Mouse (Mus musculus): Measurements from ENCODE around the gene Creb5. TPM values are rescaled to one million over a fixed set of nuclear protein-coding genes. Genes with fewer than 3 reads are reported as not detected.

The Creb5 gene
- polyA plus RNA-seq, 1 experiment from 2014 or later, result 2.8 TPM

- no peak overlapping the region for H3K9ac ChIP-seq (ENCODE audit: low read depth, low read length)
- no peaks in the 10 kb centered on the region for H3K4me1 ChIP-seq (replicated peaks; ENCODE audit: control insufficient read depth, insufficient read depth, low read length)
- H3K27ac ChIP-seq (ENCODE audit: low read depth, low read length), result no peak overlapping the region
- TF ChIP-seq CTCF (IDR thresholded peaks at IDR 0.05; ENCODE audit: low read depth), result peak; percentile 32
- no peak overlapping the region for H3K4me3 ChIP-seq (ENCODE audit: low read depth, low read length)
- no peaks in the 10 kb centered on the region for H3K9me3 ChIP-seq (ENCODE audit: control insufficient read depth)
- no peaks in the 10 kb centered on the region for H3K36me3 ChIP-seq (ENCODE audit: control insufficient read depth, insufficient read depth)
- WGBS, result 100% methylated on average over 1 of the region's 1 CpGs
- H3K27me3 ChIP-seq (replicated peaks; ENCODE audit: control insufficient read depth, insufficient read depth, low read length), result no peaks in the 10 kb centered on the region
- no peak for ATAC-seq
- no peak overlapping the region for H3K4me2 ChIP-seq (replicated peaks; ENCODE audit: low read depth)
Observed at GRCm38 (mm10) chr6:53526460-53526859, 239.4 kb downstream of the Creb5 start.

- TF ChIP-seq CTCF (IDR thresholded peaks at IDR 0.05; ENCODE audit: low read depth), result no peak
- H3K9ac ChIP-seq (ENCODE audit: low read depth, low read length), result no peak overlapping the region
- no peaks in the 10 kb centered on the region for H3K27me3 ChIP-seq (replicated peaks; ENCODE audit: control insufficient read depth, insufficient read depth, low read length)
- H3K36me3 ChIP-seq (ENCODE audit: control insufficient read depth, insufficient read depth), result no peaks in the 10 kb centered on the region
- WGBS, result 82% methylated on average over 8 of the region's 8 CpGs
- H3K4me3 ChIP-seq (ENCODE audit: low read depth, low read length), result no peak overlapping the region
- H3K4me2 ChIP-seq (replicated peaks; ENCODE audit: low read depth), result no peak overlapping the region
- H3K27ac ChIP-seq (ENCODE audit: low read depth, low read length), result no peak overlapping the region
- no peak for ATAC-seq
- no peaks in the 10 kb centered on the region for H3K4me1 ChIP-seq (replicated peaks; ENCODE audit: control insufficient read depth, insufficient read depth, low read length)
- no peaks in the 10 kb centered on the region for H3K9me3 ChIP-seq (ENCODE audit: control insufficient read depth)
Observed at GRCm38 (mm10) chr6:53530742-53531141, 243.7 kb downstream of the Creb5 start.

GRCm38 (mm10) chr6:53531461-53531860 lies 244.4 kb downstream of the Creb5 start:
- Histone ChIP-seq H3K27ac (ENCODE audit: low read depth, low read length) (no peak overlapping the region), H3K4me2 (replicated peaks; ENCODE audit: low read depth) (no peak overlapping the region), H3K4me1 (replicated peaks; ENCODE audit: control insufficient read depth, insufficient read depth, low read length) (no peaks in the 10 kb centered on the region), H3K9me3 (ENCODE audit: control insufficient read depth) (no peaks in the 10 kb centered on the region), H3K27me3 (replicated peaks; ENCODE audit: control insufficient read depth, insufficient read depth, low read length) (no peaks in the 10 kb centered on the region), H3K36me3 (ENCODE audit: control insufficient read depth, insufficient read depth) (no peaks in the 10 kb centered on the region), H3K4me3 (ENCODE audit: low read depth, low read length) (no peak overlapping the region), H3K9ac (ENCODE audit: low read depth, low read length) (no peak overlapping the region)
- no peak for ATAC-seq
- WGBS, result 83% methylated on average over 4 of the region's 4 CpGs
- no peak for TF ChIP-seq CTCF (IDR thresholded peaks at IDR 0.05; ENCODE audit: low read depth)

GRCm38 (mm10) chr6:53537530-53537929 lies 250.5 kb downstream of the Creb5 start:
- no peaks in the 10 kb centered on the region for H3K4me1 ChIP-seq (replicated peaks; ENCODE audit: control insufficient read depth, insufficient read depth, low read length)
- whole genome bisulfite sequencing, result 88% methylated on average over 4 of the region's 4 CpGs
- H3K9me3 ChIP-seq (ENCODE audit: control insufficient read depth), result no peaks in the 10 kb centered on the region
- H3K4me3 ChIP-seq (ENCODE audit: low read depth, low read length), result no peak overlapping the region
- H3K27ac ChIP-seq (ENCODE audit: low read depth, low read length), result no peak overlapping the region
- no peak for TF ChIP-seq CTCF (IDR thresholded peaks at IDR 0.05; ENCODE audit: low read depth)
- no peaks in the 10 kb centered on the region for H3K27me3 ChIP-seq (replicated peaks; ENCODE audit: control insufficient read depth, insufficient read depth, low read length)
- no peaks in the 10 kb centered on the region for H3K36me3 ChIP-seq (ENCODE audit: control insufficient read depth, insufficient read depth)
- H3K9ac ChIP-seq (ENCODE audit: low read depth, low read length), result no peak overlapping the region
- H3K4me2 ChIP-seq (replicated peaks; ENCODE audit: low read depth), result no peak overlapping the region
- ATAC-seq, result no peak

- no peak for ATAC-seq
- Histone ChIP-seq H3K4me1 (replicated peaks; ENCODE audit: control insufficient read depth, insufficient read depth, low read length) (no peaks in the 10 kb centered on the region), H3K27ac (ENCODE audit: low read depth, low read length) (no peak overlapping the region), H3K36me3 (ENCODE audit: control insufficient read depth, insufficient read depth) (no peaks in the 10 kb centered on the region), H3K4me3 (ENCODE audit: low read depth, low read length) (no peak overlapping the region), H3K27me3 (replicated peaks; ENCODE audit: control insufficient read depth, insufficient read depth, low read length) (no peaks in the 10 kb centered on the region), H3K9ac (ENCODE audit: low read depth, low read length) (no peak overlapping the region), H3K9me3 (ENCODE audit: control insufficient read depth) (no peaks in the 10 kb centered on the region), H3K4me2 (replicated peaks; ENCODE audit: low read depth) (no peak overlapping the region)
- WGBS, result 91% methylated on average over 5 of the region's 5 CpGs
- TF ChIP-seq CTCF (IDR thresholded peaks at IDR 0.05; ENCODE audit: low read depth), result no peak
Observed at GRCm38 (mm10) chr6:53541798-53542197, 254.7 kb downstream of the Creb5 start.

GRCm38 (mm10) chr6:53545483-53545900 lies 258.4 kb downstream of the Creb5 start:
- no peak overlapping the region for H3K4me2 ChIP-seq (replicated peaks; ENCODE audit: low read depth)
- WGBS, result 27% methylated on average over 2 of the region's 2 CpGs
- H3K27ac ChIP-seq (ENCODE audit: low read depth, low read length), result no peak overlapping the region
- H3K36me3 ChIP-seq (ENCODE audit: control insufficient read depth, insufficient read depth), result no peaks in the 10 kb centered on the region
- ATAC-seq, result no peak
- H3K9me3 ChIP-seq (ENCODE audit: control insufficient read depth), result no peaks in the 10 kb centered on the region
- H3K4me1 ChIP-seq (replicated peaks; ENCODE audit: control insufficient read depth, insufficient read depth, low read length), result no peaks in the 10 kb centered on the region
- no peaks in the 10 kb centered on the region for H3K27me3 ChIP-seq (replicated peaks; ENCODE audit: control insufficient read depth, insufficient read depth, low read length)
- H3K9ac ChIP-seq (ENCODE audit: low read depth, low read length), result no peak overlapping the region
- TF ChIP-seq CTCF (IDR thresholded peaks at IDR 0.05; ENCODE audit: low read depth), result no peak
- H3K4me3 ChIP-seq (ENCODE audit: low read depth, low read length), result no peak overlapping the region

- H3K4me3 ChIP-seq (ENCODE audit: low read depth, low read length), result no peak overlapping the region
- TF ChIP-seq CTCF (IDR thresholded peaks at IDR 0.05; ENCODE audit: low read depth), result no peak
- no peak overlapping the region for H3K4me2 ChIP-seq (replicated peaks; ENCODE audit: low read depth)
- H3K27me3 ChIP-seq (replicated peaks; ENCODE audit: control insufficient read depth, insufficient read depth, low read length), result no peaks in the 10 kb centered on the region
- no peak overlapping the region for H3K27ac ChIP-seq (ENCODE audit: low read depth, low read length)
- no peaks in the 10 kb centered on the region for H3K9me3 ChIP-seq (ENCODE audit: control insufficient read depth)
- ATAC-seq, result no peak
- WGBS, result 50% methylated on average over 5 of the region's 5 CpGs
- H3K9ac ChIP-seq (ENCODE audit: low read depth, low read length), result no peak overlapping the region
- H3K4me1 ChIP-seq (replicated peaks; ENCODE audit: control insufficient read depth, insufficient read depth, low read length), result no peaks in the 10 kb centered on the region
- no peaks in the 10 kb centered on the region for H3K36me3 ChIP-seq (ENCODE audit: control insufficient read depth, insufficient read depth)
Observed at GRCm38 (mm10) chr6:53545989-53546388, 258.9 kb downstream of the Creb5 start.

Measured in intestine, postnatal 0 days (tissue).